Comparison of ENCODE assay signal across 9 mouse cellular contexts in genomic region chr13:41002001-41002400, GRCm38 (mm10). TPM values are rescaled to one million over a fixed set of nuclear protein-coding genes. Genes with fewer than 3 reads are reported as not detected.
DNase-seq lines count a peak whose midpoint lies in the region; ATAC-seq and TF ChIP-seq lines count a peak whose summit lies in the region.
"Had no signal": no experiment of that assay in that cellular context is flagged by ENCODE, and none has a peak within 500 bp of the region (broad histone marks: within the 10 kb centered on the region; RNA-seq: fewer than 3 reads in every experiment).

No protein-coding gene starts in this region.

- no peak for ATAC-seq in heart, embryonic 14.5 days (ENCODE audit: insufficient number of reproducible peaks, insufficient read depth, low FRiP score, low read depth)
- no peak for ATAC-seq in hindbrain, postnatal 0 days
- no peak for ATAC-seq in midbrain, embryonic 14.5 days (ENCODE audit: low FRiP score, low TSS enrichment)
- no peak for ATAC-seq in cerebellum, adult (ENCODE audit: insufficient number of reproducible peaks, low FRiP score, low TSS enrichment)

- no peak for DNase-seq in heart, adult 9 months (ENCODE audit: low spot score in 2 of 2)
- DNase-seq in hindbrain, postnatal 0 days (ENCODE audit: low spot score) = no peak
- DNase-seq in midbrain, embryonic 14.5 days = no peak
- no peak for DNase-seq in ovary, postnatal 10 days (ENCODE audit: low spot score)
- DNase-seq in spleen, postnatal 4 days (ENCODE audit: low spot score in 2 of 2) = no peak
- DNase-seq: lung, postnatal 36 days had no signal

- peak overlapping the region; percentile 92; the same call in 1 of the 2 replicates for H3K9ac ChIP-seq in heart, embryonic 14.5 days (ENCODE audit: low read length)
- no peak overlapping the region for H3K9ac ChIP-seq in hindbrain, postnatal 0 days (replicated peaks; ENCODE audit: low read length)
- no peak overlapping the region for H3K9ac ChIP-seq in midbrain, embryonic 14.5 days (replicated peaks; ENCODE audit: low read length)

- no peaks in the 10 kb centered on the region for H3K27me3 ChIP-seq in heart, embryonic 14.5 days (ENCODE audit: control insufficient read depth, insufficient read depth, low read length)
- no peaks in the 10 kb centered on the region for H3K27me3 ChIP-seq in hindbrain, postnatal 0 days (ENCODE audit: insufficient read depth, low read length)
- H3K27me3 ChIP-seq in midbrain, embryonic 14.5 days (ENCODE audit: control insufficient read depth, insufficient read depth, low read length) = no peaks in the 10 kb centered on the region

- WGBS in heart, embryonic 14.5 days = 76% methylated on average over 5 of the region's 5 CpGs
- 87% methylated on average over 5 of the region's 5 CpGs for WGBS in hindbrain, postnatal 0 days
- 89% methylated on average over 5 of the region's 5 CpGs for WGBS in midbrain, embryonic 14.5 days

- peaks cover 26% of the 10 kb centered on the region for H3K36me3 ChIP-seq in heart, embryonic 14.5 days (ENCODE audit: control insufficient read depth, insufficient read depth, low read length)
- H3K36me3 ChIP-seq in hindbrain, postnatal 0 days (ENCODE audit: insufficient read depth, low read length) = peaks cover 11% of the 10 kb centered on the region
- peaks cover 20% of the 10 kb centered on the region for H3K36me3 ChIP-seq in midbrain, embryonic 14.5 days (ENCODE audit: control insufficient read depth, insufficient read depth, low read length)

- TF ChIP-seq POLR2A in bone marrow macrophage, adult 2 months (IDR thresholded peaks at IDR 0.05; ENCODE audit: borderline replicate concordance, low read depth, low read length) = no peak

- no peak for TF ChIP-seq CTCF in bone marrow macrophage, adult 2 months (IDR thresholded peaks at IDR 0.05; ENCODE audit: low read depth, low read length)
- TF ChIP-seq CTCF in hindbrain, postnatal 0 days (IDR thresholded peaks at IDR 0.05; ENCODE audit: low read depth) = no peak

- H3K27ac ChIP-seq in heart, embryonic 14.5 days (replicated peaks in 1 of 2; ENCODE audit: control insufficient read depth in 1 of 2, insufficient read depth in 1 of 2, low read depth in 2 of 2, low read length in 2 of 2) = no peak overlapping the region
- no peak overlapping the region for H3K27ac ChIP-seq in bone marrow macrophage, adult 2 months (ENCODE audit: insufficient read depth, low read depth, low read length)
- no peak overlapping the region for H3K27ac ChIP-seq in hindbrain, postnatal 0 days
- no peak overlapping the region for H3K27ac ChIP-seq in midbrain, embryonic 14.5 days (replicated peaks; ENCODE audit: low read depth, low read length)

- H3K9me3 ChIP-seq in heart, embryonic 14.5 days (ENCODE audit: control insufficient read depth, low read length) = no peaks in the 10 kb centered on the region
- no peaks in the 10 kb centered on the region for H3K9me3 ChIP-seq in hindbrain, postnatal 0 days (ENCODE audit: low read length)
- no peaks in the 10 kb centered on the region for H3K9me3 ChIP-seq in midbrain, embryonic 14.5 days (ENCODE audit: control insufficient read depth, low read length)

- H3K4me3 ChIP-seq in heart, embryonic 14.5 days (ENCODE audit: control insufficient read depth in 1 of 2, insufficient read depth in 1 of 2, low read depth in 1 of 2, low read length in 2 of 2) = peak overlapping the region in 1 of 2 experiments; percentile 97; a peak in 2 of 4 replicates
- peak overlapping the region; percentile 55 for H3K4me3 ChIP-seq in bone marrow macrophage, adult 2 months (ENCODE audit: insufficient read depth, low read length)
- peak overlapping the region; percentile 99 for H3K4me3 ChIP-seq in hindbrain, postnatal 0 days (ENCODE audit: low read length)
- peak overlapping the region; percentile 90 for H3K4me3 ChIP-seq in midbrain, embryonic 14.5 days (replicated peaks; ENCODE audit: low read depth, low read length)

- H3K4me1 ChIP-seq in heart, embryonic 14.5 days (ENCODE audit: control insufficient read depth in 2 of 2, insufficient read depth in 2 of 2, low read length in 2 of 2) = peaks cover 2 to 15% of the 10 kb centered on the region in 2 experiments
- peaks cover 14% of the 10 kb centered on the region for H3K4me1 ChIP-seq in bone marrow macrophage, adult 2 months (ENCODE audit: control insufficient read depth, insufficient read depth, low read length)
- peaks cover 6% of the 10 kb centered on the region; the same call in 1 of the 2 replicates for H3K4me1 ChIP-seq in hindbrain, postnatal 0 days (ENCODE audit: insufficient read depth, low read length)
- H3K4me1 ChIP-seq in midbrain, embryonic 14.5 days (ENCODE audit: control insufficient read depth, insufficient read depth, low read length) = peaks cover 12% of the 10 kb centered on the region; the same call in 1 of the 2 replicates

- peak overlapping the region; percentile 96 for H3K4me2 ChIP-seq in heart, embryonic 14.5 days (ENCODE audit: low read length)
- peak overlapping the region; percentile 95 for H3K4me2 ChIP-seq in hindbrain, postnatal 0 days (ENCODE audit: low read depth, low read length)
- H3K4me2 ChIP-seq in midbrain, embryonic 14.5 days (ENCODE audit: low read length) = peak overlapping the region; percentile 74

RNA-seq across cellular contexts. Expression of gene Pak1ip1, which starts 1.2 kb away (rescaled TPM):
- polyA plus RNA-seq in heart, embryonic 14.5 days (2014; fragmentation: Nextera tagmentation; extraction: Ambion mirVana) = 52.1 and 54.6 TPM in 2 replicates
- 42.0 and 47.1 TPM in 2 replicates for polyA plus RNA-seq in bone marrow macrophage, adult 2 months (2012; ENCODE audit: insufficient read depth, insufficient read length, missing spikeins)
- total RNA-seq in hindbrain, postnatal 0 days (2014; rRNA removed) = 34.2 and 42.2 TPM in 2 replicates
- polyA plus RNA-seq in hindbrain, postnatal 0 days (2015; fragmentation: Nextera tagmentation; extraction: Ambion mirVana) = 45.8 and 50.6 TPM in 2 replicates
- 62.9 and 66.0 TPM in 2 replicates for polyA plus RNA-seq in midbrain, embryonic 14.5 days (2014; fragmentation: Nextera tagmentation; extraction: Ambion mirVana)

RNA-seq across cellular contexts. Expression of gene Tmem14c, which starts 14.1 kb away (rescaled TPM):
- polyA plus RNA-seq in heart, embryonic 14.5 days (2014; fragmentation: Nextera tagmentation; extraction: Ambion mirVana) = 245 and 252 TPM in 2 replicates
- polyA plus RNA-seq in bone marrow macrophage, adult 2 months (2012; ENCODE audit: insufficient read depth, insufficient read length, missing spikeins) = 155 and 161 TPM in 2 replicates
- total RNA-seq in hindbrain, postnatal 0 days (2014; rRNA removed) = 45.5 and 63.2 TPM in 2 replicates
- polyA plus RNA-seq in hindbrain, postnatal 0 days (2015; fragmentation: Nextera tagmentation; extraction: Ambion mirVana) = 140 and 141 TPM in 2 replicates
- 127 and 130 TPM in 2 replicates for polyA plus RNA-seq in midbrain, embryonic 14.5 days (2014; fragmentation: Nextera tagmentation; extraction: Ambion mirVana)
